Mouse (Mus musculus) erythroid progenitor cell, adult 5-6 weeks (primary cell): ENCODE measurements around the gene Mycn. TPM values are rescaled to one million over a fixed set of nuclear protein-coding genes. Genes with fewer than 3 reads are reported as not detected.

Source experiments
- ATAC-seq: replicated peaks from 2 replicates; pipeline ENCODE4 v1.8.0; 2016; ENCODE audit warnings: moderate number of reproducible peaks, mild to moderate bottlenecking, moderate TSS enrichment, inconsistent platforms; ENCODE audit not compliant: poor library complexity, low FRiP score, severe bottlenecking
- total RNA-seq, 2 experiments: library from RNA; stranded (forward) in 1 of 2; stranded (reverse) in 1 of 2; fragments of 150-400 nt in 1 of 2; fragments of 186-747, 209-891 nt in 1 of 2; gene quantifications; 2 replicates each; pipeline versions ENCODE4 v1.2.3 to v1.2.4; 2015 to 2017; ENCODE audit warnings: low replicate concordance in 2 of 2

Gene Mycn
- total RNA-seq, 2 experiments from 2014 or later = not detected

- no peak for ATAC-seq
These were observed 13.5 kb downstream of the Mycn start for GRCm38 (mm10) chr12:12928239-12928638.

- no peak for ATAC-seq
These were observed 14.7 kb downstream of the Mycn start for GRCm38 (mm10) chr12:12926975-12927527.

GRCm38 (mm10) chr12:12924446-12924845 lies 17.3 kb downstream of the Mycn start:
- ATAC-seq = no peak

GRCm38 (mm10) chr12:12920166-12921157 lies 21.3 kb downstream of the Mycn start:
- ATAC-seq = no peak

GRCm38 (mm10) chr12:12916298-12916697 lies 25.4 kb downstream of the Mycn start:
- ATAC-seq = no peak

GRCm38 (mm10) chr12:12910356-12910979 lies 31.2 kb downstream of the Mycn start:
- ATAC-seq = no peak

- no peak for ATAC-seq
These were observed 32.0 kb downstream of the Mycn start for GRCm38 (mm10) chr12:12909631-12910277.

GRCm38 (mm10) chr12:12906771-12907170 lies 34.9 kb downstream of the Mycn start:
- ATAC-seq = no peak

GRCm38 (mm10) chr12:12906321-12906720 lies 35.4 kb downstream of the Mycn start:
- no peak for ATAC-seq

- ATAC-seq = no peak
These were observed 36.6 kb downstream of the Mycn start for GRCm38 (mm10) chr12:12905117-12905516.

- ATAC-seq = no peak
These were observed 37.2 kb downstream of the Mycn start for GRCm38 (mm10) chr12:12904512-12904953.

GRCm38 (mm10) chr12:12904086-12904485 lies 37.6 kb downstream of the Mycn start:
- ATAC-seq = no peak

GRCm38 (mm10) chr12:12902403-12902802 lies 39.3 kb downstream of the Mycn start:
- ATAC-seq = no peak

- ATAC-seq = no peak
These were observed 43.2 kb downstream of the Mycn start for GRCm38 (mm10) chr12:12898356-12899126.

- no peak for ATAC-seq
These were observed 47.7 kb downstream of the Mycn start for GRCm38 (mm10) chr12:12893986-12894385.

- ATAC-seq = no peak
These were observed 55.4 kb downstream of the Mycn start for GRCm38 (mm10) chr12:12886191-12886889.
